Mouse (Mus musculus) embryonic facial prominence, embryonic 11.5 days (tissue): ENCODE data around the gene Rab11fip5. TPM values are rescaled to one million over a fixed set of nuclear protein-coding genes. Genes with fewer than 3 reads are reported as not detected.

ENCODE experiments used
- ATAC-seq: fragments of 200-750 bp; cut with Nextera tagmentation; replicated peaks from 2 replicates; pipeline ENCODE4 v1.8.0; 2017; ENCODE audit warnings: low read depth; ENCODE audit not compliant: insufficient number of reproducible peaks, low FRiP score, low TSS enrichment
- DNase-seq: peaks from one replicate; pipeline ENCODE4 v3.0.0-alpha.2; 2015; ENCODE audit warnings: low spot score
- H3K27ac ChIP-seq: fragments of 300-500 bp; sonication (generic); replicated peaks from 2 replicates; pipeline ENCODE4 v1.5.1; 2014; ENCODE audit warnings: mild to moderate bottlenecking, low read depth, low read length, control low read depth
- H3K27me3 ChIP-seq: fragments of 300-500 bp; sonication (generic); 2 replicates; pipeline ENCODE4 v1.6.1; 2014; ENCODE audit warnings: mild to moderate bottlenecking, low read length, moderate library complexity, mixed read lengths; ENCODE audit not compliant: control insufficient read depth, insufficient read depth
- H3K36me3 ChIP-seq: fragments of 300-500 bp; sonication (generic); replicated peaks from 2 replicates; pipeline ENCODE4 v1.6.1; 2014; ENCODE audit warnings: low read depth, mild to moderate bottlenecking, low read length, moderate library complexity, mixed read lengths; ENCODE audit not compliant: control insufficient read depth, insufficient read depth
- H3K4me1 ChIP-seq: fragments of 300-500 bp; sonication (generic); 2 replicates; pipeline ENCODE4 v1.6.1; 2014; ENCODE audit warnings: low read length, mixed read lengths; ENCODE audit not compliant: control insufficient read depth, insufficient read depth
- H3K4me2 ChIP-seq: fragments of 300-500 bp; sonication (generic); 2 replicates; pipeline ENCODE4 v1.6.1; 2014; ENCODE audit warnings: low read depth, mild to moderate bottlenecking, control low read depth, low read length, moderate library complexity
- H3K4me3 ChIP-seq: fragments of 300-500 bp; sonication (generic); 2 replicates; pipeline ENCODE4 v1.5.1; 2014; ENCODE audit warnings: low read depth, low read length, control low read depth
- H3K9ac ChIP-seq: fragments of 300-500 bp; sonication (generic); replicated peaks from 2 replicates; pipeline ENCODE4 v1.6.1; 2014; ENCODE audit warnings: mild to moderate bottlenecking, control low read depth, low read length
- H3K9me3 ChIP-seq: fragments of 300-500 bp; sonication (generic); replicated peaks from 2 replicates; pipeline ENCODE4 v1.6.1; 2016; ENCODE audit warnings: mild to moderate bottlenecking, low read length, inconsistent platforms, mixed read lengths; ENCODE audit not compliant: control insufficient read depth
- WGBS: fragments of 180-500 bp; shearing (Covaris S2); extraction: QIAGEN DNeasy Blood & Tissue Kit; methylation state at CpG from one replicate; pipeline ENCODE4 v1.1.7; 2014; 5-methylcytosine and 5-hydroxymethylcytosine counted together
- polyA plus RNA-seq: library from polyadenylated mRNA; unstranded; fragments of >200 nt; fragmentation: Nextera tagmentation; extraction: Ambion mirVana; gene quantifications from 2 replicates; pipeline ENCODE4 v1.2.1, GENCODE M21; 2014

Gene Rab11fip5
- polyA plus RNA-seq, 1 experiment from 2014 or later = 3.1 TPM

- DNase-seq (no peak), ATAC-seq (no peak)
- WGBS = 67% methylated on average over 3 of the region's 3 CpGs
- Histone ChIP-seq H3K4me3 (no peak overlapping the region), H3K4me2 (no peak overlapping the region), H3K36me3 (no peaks in the 10 kb centered on the region), H3K27ac (no peak overlapping the region), H3K27me3 (no peaks in the 10 kb centered on the region), H3K9ac (no peak overlapping the region), H3K4me1 (no peaks in the 10 kb centered on the region), H3K9me3 (no peaks in the 10 kb centered on the region)
These were observed 20.7 kb downstream of the Rab11fip5 start for GRCm38 (mm10) chr6:85353706-85354105.

GRCm38 (mm10) chr6:85350157-85350556, 24.3 kb downstream of the Rab11fip5 start:
- ATAC-seq = no peak
- H3K9ac ChIP-seq = no peak overlapping the region
- H3K4me1 ChIP-seq = no peaks in the 10 kb centered on the region
- no peak for DNase-seq
- no peak overlapping the region for H3K4me2 ChIP-seq
- H3K36me3 ChIP-seq = no peaks in the 10 kb centered on the region
- no peak overlapping the region for H3K27ac ChIP-seq
- H3K4me3 ChIP-seq = no peak overlapping the region
- no peaks in the 10 kb centered on the region for H3K9me3 ChIP-seq
- no peaks in the 10 kb centered on the region for H3K27me3 ChIP-seq
- 89% methylated on average over 1 of the region's 1 CpGs for WGBS

GRCm38 (mm10) chr6:85349246-85349645, 25.2 kb downstream of the Rab11fip5 start:
- no peaks in the 10 kb centered on the region for H3K9me3 ChIP-seq
- H3K9ac ChIP-seq = no peak overlapping the region
- ATAC-seq = no peak

GRCm38 (mm10) chr6:85348133-85348532, 26.3 kb downstream of the Rab11fip5 start:
- H3K4me2 ChIP-seq = no peak overlapping the region
- H3K36me3 ChIP-seq = no peaks in the 10 kb centered on the region
- 87% methylated on average over 11 of the region's 11 CpGs for WGBS
- no peak overlapping the region for H3K27ac ChIP-seq
- ATAC-seq (no peak), DNase-seq (no peak)
- no peak overlapping the region for H3K9ac ChIP-seq
- no peaks in the 10 kb centered on the region for H3K4me1 ChIP-seq
- H3K4me3 ChIP-seq = no peak overlapping the region
- no peaks in the 10 kb centered on the region for H3K9me3 ChIP-seq
- no peaks in the 10 kb centered on the region for H3K27me3 ChIP-seq

More at GRCm38 (mm10) chr6:85349246-85349645, 25.2 kb downstream of the Rab11fip5 start:
- no peaks in the 10 kb centered on the region for H3K27me3 ChIP-seq
- no peak for DNase-seq
- H3K4me3 ChIP-seq = no peak overlapping the region
- H3K4me1 ChIP-seq = no peaks in the 10 kb centered on the region
- no peak overlapping the region for H3K27ac ChIP-seq
- H3K36me3 ChIP-seq = no peaks in the 10 kb centered on the region
- no peak overlapping the region for H3K4me2 ChIP-seq
- WGBS = 72% methylated on average over 7 of the region's 7 CpGs

GRCm38 (mm10) chr6:85346028-85346634, 28.3 kb downstream of the Rab11fip5 start:
- no peak overlapping the region for H3K4me2 ChIP-seq
- DNase-seq (peak; percentile 94), ATAC-seq (peak; percentile 63; the same call in 1 of the 2 replicates)
- H3K4me3 ChIP-seq = no peak overlapping the region
- no peak overlapping the region for H3K9ac ChIP-seq
- no peak overlapping the region for H3K27ac ChIP-seq
- no peaks in the 10 kb centered on the region for H3K36me3 ChIP-seq
- no peaks in the 10 kb centered on the region for H3K4me1 ChIP-seq
- H3K9me3 ChIP-seq = no peaks in the 10 kb centered on the region
- WGBS = 40% methylated on average over 6 of the region's 6 CpGs
- no peaks in the 10 kb centered on the region for H3K27me3 ChIP-seq

DNA sequence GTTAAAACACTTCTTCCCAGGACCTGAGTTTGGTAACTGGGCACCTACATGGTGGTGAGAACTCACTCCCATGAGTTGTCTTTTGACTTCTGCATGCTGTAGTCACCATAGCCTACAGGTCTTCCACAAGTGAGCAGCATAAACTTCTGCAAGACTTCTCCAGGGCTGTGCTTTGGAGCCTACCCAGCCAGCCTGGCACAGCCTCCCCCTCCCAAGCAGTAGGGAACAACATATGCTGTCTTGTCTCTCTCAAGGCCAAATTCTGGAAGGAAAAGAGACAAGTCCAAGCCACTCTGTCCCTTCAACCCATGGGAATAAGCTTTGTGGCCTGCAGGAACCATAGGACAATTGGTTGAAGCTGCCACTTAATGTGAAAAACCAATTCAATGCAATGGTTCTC, 29.5 kb downstream of the Rab11fip5 start:
- Histone ChIP-seq H3K4me2 (no peak overlapping the region), H3K36me3 (no peaks in the 10 kb centered on the region), H3K9me3 (no peaks in the 10 kb centered on the region), H3K4me1 (no peaks in the 10 kb centered on the region), H3K27ac (no peak overlapping the region), H3K9ac (no peak overlapping the region), H3K4me3 (no peak overlapping the region), H3K27me3 (no peaks in the 10 kb centered on the region)
- ATAC-seq (no peak), DNase-seq (no peak)

DNA sequence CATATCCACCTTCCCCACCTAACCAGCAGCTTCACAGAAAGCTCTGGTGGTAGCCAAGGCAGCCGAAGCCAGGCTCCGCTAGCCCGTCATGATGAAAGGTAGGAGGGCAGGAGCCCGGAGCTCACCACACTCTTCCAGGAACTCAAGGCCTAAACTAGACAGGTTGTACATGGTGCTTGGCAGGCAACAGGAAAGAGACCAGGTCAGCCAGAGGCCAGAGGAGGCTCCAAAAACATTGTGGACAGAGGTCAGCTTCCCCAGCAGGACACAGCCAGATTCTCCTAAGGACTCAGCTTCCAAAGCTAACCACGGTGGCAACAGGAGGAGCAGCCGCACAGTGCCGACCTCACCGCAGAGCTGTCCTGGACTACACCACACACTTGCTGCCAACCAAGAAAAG, 31.4 kb downstream of the Rab11fip5 start:
- Histone ChIP-seq H3K9ac (no peak overlapping the region), H3K36me3 (no peaks in the 10 kb centered on the region), H3K27me3 (no peaks in the 10 kb centered on the region), H3K4me2 (no peak overlapping the region), H3K27ac (no peak overlapping the region; the same call in 1 of the 2 replicates), H3K4me1 (no peaks in the 10 kb centered on the region), H3K9me3 (no peaks in the 10 kb centered on the region), H3K4me3 (no peak overlapping the region)
- WGBS = 84% methylated on average over 8 of the region's 8 CpGs
- ATAC-seq (no peak), DNase-seq (no peak)

DNA sequence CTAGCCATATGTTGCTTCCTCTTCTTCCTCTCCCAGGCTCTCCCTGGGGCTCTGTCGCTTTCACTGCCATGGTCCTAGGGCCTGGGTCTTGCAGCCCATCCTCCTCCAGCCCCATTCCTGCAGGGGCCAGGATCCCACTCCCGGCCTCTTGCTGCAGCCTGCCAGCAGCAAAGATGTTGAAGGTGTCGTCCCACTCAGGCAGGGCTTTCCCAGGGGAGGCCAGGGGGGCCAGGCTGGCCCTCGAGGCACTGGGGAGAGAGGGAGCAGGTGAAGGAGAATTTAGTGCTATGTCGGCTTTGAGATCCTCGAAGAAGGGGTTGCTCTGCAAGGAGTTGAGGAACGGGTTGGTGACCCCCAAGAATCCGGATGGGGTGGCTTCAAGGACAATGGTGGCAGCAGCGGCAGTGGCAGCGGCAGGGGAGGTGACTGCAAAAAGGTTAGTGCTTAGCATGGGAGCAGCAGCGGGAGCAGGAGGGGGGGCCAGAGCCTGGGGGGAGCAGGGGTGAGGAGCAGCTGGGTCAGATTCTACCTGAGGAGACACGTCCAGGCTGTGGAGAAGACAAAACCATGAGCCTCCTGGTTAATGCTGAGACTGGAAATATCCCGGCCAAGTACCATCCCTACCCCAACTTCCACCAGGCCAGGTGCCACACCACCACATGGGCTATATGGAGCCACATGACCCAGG, 32.5 kb downstream of the Rab11fip5 start:
- no peak overlapping the region for H3K27ac ChIP-seq
- H3K9ac ChIP-seq = no peak overlapping the region
- no peak overlapping the region for H3K4me2 ChIP-seq
- H3K4me1 ChIP-seq = no peaks in the 10 kb centered on the region
- ATAC-seq (no peak), DNase-seq (no peak)
- no peaks in the 10 kb centered on the region for H3K36me3 ChIP-seq
- WGBS = 73% methylated on average over 13 of the region's 13 CpGs
- no peak overlapping the region for H3K4me3 ChIP-seq
- no peaks in the 10 kb centered on the region for H3K27me3 ChIP-seq
- no peaks in the 10 kb centered on the region for H3K9me3 ChIP-seq
